Mouse (Mus musculus) granulocyte monocyte progenitor cell, adult 5-6 weeks (primary cell): ENCODE measurements around the gene Ifnk. TPM values are rescaled to one million over a fixed set of nuclear protein-coding genes. Genes with fewer than 3 reads are reported as not detected.
A peak's percentile ranks its signal among the peaks of the same experiment; 100 is the strongest.

ENCODE experiments used
- ATAC-seq: replicated peaks from 2 replicates; pipeline ENCODE4 v1.8.0; 2016; ENCODE audit warnings: mild to moderate bottlenecking, moderate TSS enrichment, inconsistent platforms; ENCODE audit not compliant: poor library complexity, severe bottlenecking
- total RNA-seq, 2 experiments: library from RNA; stranded (forward) in 1 of 2; stranded (reverse) in 1 of 2; fragments of 200-712, 200-1000 nt in 1 of 2; fragments of >200 nt in 1 of 2; fragmentation: Nextera tagmentation in 1 of 2; gene quantifications; 2 replicates each; pipeline ENCODE4 v1.2.3; 2014 to 2017

Gene Ifnk
- total RNA-seq, 2 experiments from 2014 or later = not detected

- no peak for ATAC-seq
Measured at GRCm38 (mm10) chr4:35136996-35137395, 14.9 kb upstream of the Ifnk start.

- ATAC-seq = peak; percentile 66
Measured at GRCm38 (mm10) chr4:35138077-35138476, 13.8 kb upstream of the Ifnk start.

- ATAC-seq = peak; percentile 63
Measured at GRCm38 (mm10) chr4:35140317-35140716, 11.5 kb upstream of the Ifnk start.

GRCm38 (mm10) chr4:35143472-35144102 lies 8.3 kb upstream of the Ifnk start:
- no peak for ATAC-seq

DNA sequence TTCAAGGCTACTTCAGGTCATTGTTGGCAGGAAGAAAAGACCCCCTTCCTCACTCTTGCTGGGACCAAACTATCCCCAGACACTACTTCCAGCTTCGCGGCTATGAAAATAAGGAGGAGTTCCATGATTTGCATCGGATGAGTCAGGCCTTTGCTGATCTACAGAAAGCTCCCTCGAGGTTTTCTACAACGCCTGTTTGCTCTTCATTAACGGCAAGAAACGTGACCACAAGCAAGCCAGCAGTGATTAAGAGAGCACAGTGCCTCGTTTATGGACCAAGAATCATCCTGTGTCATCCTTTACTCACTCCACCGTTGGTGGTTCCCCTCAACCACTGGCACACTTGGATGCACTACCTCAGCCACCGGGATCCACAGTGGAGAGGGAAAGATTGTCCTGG lies 6.1 kb upstream of the Ifnk start:
- ATAC-seq = no peak

DNA sequence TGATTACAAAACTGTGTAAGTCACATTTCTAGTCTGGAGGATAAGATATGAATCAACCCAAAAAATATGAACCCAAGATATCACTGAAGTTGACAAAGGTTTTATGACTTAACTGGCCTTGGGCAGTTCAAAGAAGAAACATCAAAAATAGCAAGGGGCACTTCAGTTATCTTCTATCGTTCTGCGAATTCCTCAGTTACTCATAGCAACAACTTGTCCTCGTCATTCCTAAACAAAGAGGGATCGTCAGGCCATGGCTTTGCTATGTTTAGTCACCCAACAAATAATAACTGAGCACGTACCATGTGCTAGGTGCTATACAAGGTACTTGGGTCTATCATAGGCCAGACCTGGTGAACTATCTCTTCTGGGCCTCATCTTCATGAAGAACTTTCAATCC lies 5.3 kb upstream of the Ifnk start:
- ATAC-seq = no peak

DNA sequence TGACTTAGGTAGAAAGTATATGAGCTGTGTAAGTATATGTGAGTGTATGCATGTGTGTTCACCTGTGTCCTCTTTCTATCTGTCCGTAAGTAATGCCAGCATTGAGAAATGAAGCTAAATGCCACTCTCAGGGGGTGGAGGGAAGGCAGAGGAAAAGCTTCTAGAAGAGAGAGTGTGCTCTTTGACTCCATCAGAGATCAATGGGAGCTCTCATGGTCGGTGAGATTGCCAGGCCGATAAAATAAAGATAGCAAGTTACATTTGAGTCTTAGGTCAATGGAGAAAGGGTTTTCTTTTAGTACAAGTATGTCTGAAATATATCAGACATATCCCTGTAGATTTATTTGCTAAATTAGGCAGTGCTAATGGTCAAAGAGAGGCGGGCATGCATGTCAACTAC lies 3.5 kb upstream of the Ifnk start:
- ATAC-seq = no peak

DNA sequence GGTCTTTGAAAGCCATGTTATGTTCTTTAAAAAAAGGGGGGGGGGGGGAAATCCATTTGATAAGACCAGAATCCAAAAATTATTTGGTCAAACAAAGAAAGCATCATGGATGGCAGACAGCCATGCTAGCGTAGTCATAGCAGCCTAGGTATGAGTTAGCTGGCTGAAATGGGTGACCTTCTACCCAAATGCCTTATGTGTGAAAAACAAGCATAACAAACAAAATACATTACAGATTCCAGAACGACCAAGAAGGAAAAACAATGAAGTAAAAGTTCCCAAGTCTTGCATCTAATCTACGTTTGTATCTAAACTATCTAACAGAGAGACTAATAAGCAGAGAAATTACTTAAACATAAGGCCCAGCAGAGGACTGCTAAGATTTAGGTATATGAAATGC lies 1.1 kb upstream of the Ifnk start:
- no peak for ATAC-seq

GRCm38 (mm10) chr4:35154051-35154450 lies 2.2 kb downstream of the Ifnk start:
- no peak for ATAC-seq

DNA sequence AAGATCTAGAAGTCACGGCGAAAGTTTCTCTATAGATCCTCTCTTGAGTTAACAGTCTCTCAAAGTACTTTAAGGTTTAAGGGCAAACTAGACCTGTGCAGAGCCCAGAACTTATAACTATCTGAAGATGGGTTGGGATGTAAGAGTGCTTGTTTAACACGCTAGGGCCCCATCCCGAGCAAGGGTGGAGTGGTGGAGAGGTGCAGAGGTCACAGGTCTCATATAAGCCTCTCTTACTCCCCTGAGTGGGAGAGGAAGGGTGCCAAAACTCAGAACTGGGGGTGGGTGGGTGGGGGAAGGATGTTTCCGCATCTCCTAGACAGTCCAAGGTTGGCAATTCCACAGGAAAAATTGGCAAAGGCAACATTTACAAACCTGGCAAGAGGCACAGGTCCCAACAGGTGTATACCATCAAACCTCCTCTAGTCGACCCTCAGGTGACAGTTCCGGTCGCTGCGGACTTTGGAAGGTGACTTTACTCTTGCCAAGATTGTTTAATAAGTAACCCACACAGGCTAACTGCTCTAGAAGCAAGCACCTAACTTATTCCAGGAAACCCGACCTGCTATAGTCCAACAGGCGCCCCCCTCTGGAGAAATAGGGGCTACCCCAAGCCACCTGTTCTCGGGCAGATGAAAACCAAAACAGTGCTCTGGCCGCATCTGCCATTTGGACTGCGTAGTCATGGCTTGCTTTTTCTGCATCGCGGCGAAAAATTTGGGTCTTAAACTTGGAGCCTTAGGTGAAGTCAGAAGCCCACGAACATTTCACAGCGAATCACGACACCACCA lies 3.5 kb downstream of the Ifnk start:
- ATAC-seq = 0 out of 2 replicates have a peak, but pooled peaks have one; percentile 10

DNA sequence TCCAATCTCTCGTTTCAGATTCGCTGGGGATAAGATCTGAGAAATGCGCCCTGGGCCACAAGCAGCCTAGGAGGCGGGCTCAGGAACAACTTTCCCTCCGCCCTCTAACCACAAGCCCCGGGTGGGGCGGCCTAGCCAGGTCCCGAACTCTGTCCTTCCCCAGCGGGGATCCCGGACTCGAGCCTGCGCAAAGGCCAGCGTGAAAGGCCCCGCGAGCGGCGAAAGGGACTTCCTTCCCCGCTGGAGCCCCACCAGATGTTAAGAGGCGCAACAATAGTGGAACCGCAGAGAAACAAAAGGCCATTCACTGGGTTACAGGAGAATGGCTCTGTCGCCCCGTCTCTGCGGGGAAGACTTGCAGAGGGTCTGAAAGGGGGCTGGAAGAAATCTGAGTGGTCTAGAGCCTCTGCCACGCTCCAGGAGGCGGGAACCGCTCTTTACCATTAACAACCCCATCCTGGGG lies 4.3 kb downstream of the Ifnk start:
- peak; percentile 57 for ATAC-seq

DNA sequence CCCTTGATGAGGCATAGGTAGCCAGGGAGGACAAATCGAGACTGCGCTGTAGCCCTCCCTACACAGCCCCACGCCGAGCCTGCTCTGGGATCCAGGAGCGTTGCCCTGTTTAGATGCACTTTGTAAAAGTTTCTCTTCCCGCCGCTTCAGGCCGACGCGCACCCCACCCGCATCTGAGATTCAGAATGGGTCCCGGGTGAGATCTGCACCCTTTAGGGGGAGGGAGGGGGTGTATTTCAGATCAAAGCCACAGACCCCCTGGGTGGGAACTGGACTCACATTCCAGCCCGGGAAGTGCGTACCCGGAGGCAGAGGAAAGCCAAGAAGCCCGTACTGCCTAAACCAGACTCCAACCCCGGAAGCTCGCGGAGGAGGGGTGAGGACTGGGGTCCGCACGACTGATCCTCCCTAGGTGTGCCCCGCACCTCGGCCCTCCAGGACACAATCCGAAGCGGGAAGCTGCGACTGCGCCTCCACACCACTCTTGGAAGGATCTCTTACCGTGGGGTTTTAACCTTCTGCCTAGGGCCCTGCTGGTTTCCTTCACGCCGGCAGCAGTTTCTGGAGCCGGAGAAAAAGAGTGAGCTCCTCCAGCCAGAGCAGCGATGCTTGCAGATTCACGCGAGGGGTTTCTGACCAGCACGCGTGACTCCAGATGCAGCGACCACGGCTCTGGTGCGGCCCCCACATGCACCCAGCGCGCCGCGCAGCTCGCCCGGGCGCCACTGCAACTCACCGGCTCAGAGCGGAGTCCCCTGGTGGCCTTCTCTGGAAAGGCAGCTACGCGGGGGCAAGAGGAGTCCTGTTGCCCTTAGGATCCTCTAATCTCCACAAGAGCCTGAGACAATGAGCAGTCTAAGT lies 5.1 kb downstream of the Ifnk start, which contains the start of gene Mob3b:
TSS of gene Mob3b (minus strand) at position 734 of the 861 bp plus-strand sequence.
- ATAC-seq = peak; percentile 74

DNA sequence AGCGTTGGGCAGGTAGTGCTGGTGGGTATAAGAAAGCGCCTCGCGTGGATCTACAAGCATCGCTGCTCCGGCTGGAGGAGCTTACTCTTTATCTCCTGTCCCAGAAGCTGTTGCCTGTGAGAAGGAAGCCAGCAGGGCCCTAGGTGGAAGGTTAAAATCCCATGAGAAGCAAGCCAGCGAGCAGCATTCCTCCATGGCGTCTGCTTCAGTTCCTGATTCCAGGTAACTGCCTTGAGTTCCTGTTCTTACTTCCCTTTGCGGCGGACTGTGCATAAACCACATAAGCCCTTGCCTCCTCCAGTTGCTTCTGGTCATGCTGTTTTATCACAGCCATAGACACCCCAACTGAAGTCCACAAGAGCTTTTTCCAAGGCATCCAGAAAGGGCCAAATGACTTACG lies 6.0 kb downstream of the Ifnk start:
- peak; percentile 65 for ATAC-seq

DNA sequence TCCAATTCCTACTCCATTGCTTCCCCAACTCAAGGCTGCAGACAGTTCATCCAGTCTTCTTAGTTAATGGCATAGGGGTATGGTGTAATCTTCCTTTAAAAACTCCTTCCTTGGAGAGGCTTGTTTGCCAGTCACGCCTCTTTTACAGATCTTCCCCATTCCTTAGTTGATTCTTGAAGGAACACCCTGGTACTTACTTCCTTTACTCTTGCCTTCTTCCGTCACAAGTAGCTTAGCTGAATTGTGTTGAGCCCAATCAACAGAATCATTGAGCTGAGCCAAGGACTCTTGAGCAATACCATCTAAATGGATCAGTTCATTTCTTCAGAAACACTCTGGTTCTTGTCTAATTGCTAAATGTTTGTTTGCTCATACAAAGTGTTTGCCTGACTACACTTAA lies 13.4 kb downstream of the Ifnk start:
- peak; percentile 78 for ATAC-seq

DNA sequence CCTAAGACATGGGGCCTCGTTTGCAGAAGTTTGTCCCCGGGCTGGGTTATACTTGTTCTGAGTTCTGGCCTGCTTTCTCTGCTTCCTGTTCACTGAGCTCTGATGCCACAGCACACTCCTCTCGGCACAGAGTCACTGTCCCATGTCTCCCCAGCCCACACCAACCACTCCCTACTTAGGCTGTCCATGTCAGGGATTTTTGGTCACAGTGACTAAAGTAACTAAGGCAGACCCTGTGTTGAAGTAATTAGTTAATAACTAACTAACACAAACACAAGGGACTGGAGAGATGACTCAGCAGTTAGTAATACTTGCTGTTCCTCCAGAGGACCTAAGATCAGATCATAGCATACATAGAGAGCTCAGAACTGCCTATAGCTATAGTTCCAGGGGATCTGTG lies 14.1 kb downstream of the Ifnk start:
- ATAC-seq = peak; percentile 49

- no peak for ATAC-seq
Measured at GRCm38 (mm10) chr4:35167855-35168254, 16.0 kb downstream of the Ifnk start.

DNA sequence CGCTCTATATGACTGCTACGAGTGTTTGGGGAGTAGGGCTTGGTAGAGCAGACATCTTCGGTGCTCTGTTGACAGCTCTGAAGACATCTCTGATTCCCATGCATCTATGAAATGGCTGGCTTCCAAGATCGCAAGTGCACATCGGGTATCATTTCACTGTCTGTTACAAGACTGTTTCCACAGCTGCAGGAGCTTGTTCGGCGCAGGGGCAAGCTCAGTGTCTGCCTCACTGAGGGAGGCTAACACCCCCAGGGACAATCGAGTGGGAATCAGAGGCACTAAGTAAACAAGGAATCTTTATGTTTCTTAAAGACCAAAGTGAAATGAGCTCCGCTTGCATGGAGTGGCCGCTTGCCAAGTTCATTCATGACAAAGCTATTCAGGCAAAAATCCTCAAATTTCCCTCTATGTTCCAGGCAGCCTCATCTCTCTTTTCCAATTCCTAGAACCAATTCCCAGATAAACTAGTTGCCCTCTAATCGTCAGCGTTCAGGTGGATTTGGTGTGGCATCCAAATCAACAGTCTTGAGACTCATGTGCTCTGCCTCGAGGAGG lies 17.8 kb downstream of the Ifnk start:
- no peak for ATAC-seq

GRCm38 (mm10) chr4:35172471-35172870 lies 20.6 kb downstream of the Ifnk start:
- ATAC-seq = no peak

DNA sequence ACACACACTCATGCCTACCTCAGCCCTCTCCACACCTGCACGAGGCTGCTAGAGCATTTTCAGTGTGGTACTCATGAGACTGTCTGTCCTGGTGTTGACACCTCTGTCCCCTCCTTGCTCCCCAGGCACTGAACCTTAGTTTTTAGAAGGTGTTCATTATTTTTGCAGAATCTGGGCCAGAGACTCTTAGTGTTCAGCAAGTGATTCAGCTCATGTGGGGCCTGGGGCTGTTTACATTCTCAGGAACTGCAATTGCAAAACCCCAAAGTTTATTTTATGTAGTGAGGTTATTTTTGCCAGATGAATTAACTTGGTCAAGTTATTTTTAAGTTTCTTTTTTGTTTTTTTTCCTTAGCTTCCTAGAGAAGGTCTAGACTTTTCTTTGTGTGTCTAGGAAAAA lies 21.7 kb downstream of the Ifnk start:
- no peak for ATAC-seq

- ATAC-seq = no peak
Measured at GRCm38 (mm10) chr4:35175566-35175965, 23.7 kb downstream of the Ifnk start.
